Mouse (Mus musculus) myocyte (in vitro differentiated cells): ENCODE measurements around the gene Gnaz. TPM values are rescaled to one million over a fixed set of nuclear protein-coding genes. Genes with fewer than 3 reads are reported as not detected.

Experiments
- H3K27me3 ChIP-seq: one replicate; pipeline ENCODE4 v1.6.1; 2011; ENCODE audit not compliant: control insufficient read depth, insufficient read depth, insufficient read length
- H3K36me3 ChIP-seq: one replicate; pipeline ENCODE4 v1.6.1; 2011; ENCODE audit not compliant: control insufficient read depth, insufficient read depth
- H3K4me2 ChIP-seq: one replicate; pipeline ENCODE4 v1.6.1; 2011; ENCODE audit warnings: low read depth, control low read depth
- H3K4me3 ChIP-seq: one replicate; pipeline ENCODE4 v1.5.1; 2011; ENCODE audit warnings: mild to moderate bottlenecking, control low read depth, moderate library complexity
- H3K79me2 ChIP-seq: one replicate; pipeline ENCODE4 v1.6.1; 2011; ENCODE audit not compliant: control insufficient read depth, insufficient read depth
- H3ac ChIP-seq: one replicate; pipeline ENCODE4 v1.6.1; 2011; ENCODE audit not compliant: control insufficient read depth, insufficient read length
- CEBPB ChIP-seq: IDR thresholded peaks from 2 replicates; pipeline ENCODE4 v1.6.1; 2011; ENCODE audit warnings: mild to moderate bottlenecking, moderate library complexity; ENCODE audit not compliant: poor library complexity, insufficient read depth, severe bottlenecking
- E2F4 ChIP-seq: IDR thresholded peaks from one replicate; pipeline ENCODE4 v1.6.1; 2011; ENCODE audit warnings: mild to moderate bottlenecking, control low read depth, moderate library complexity; ENCODE audit not compliant: insufficient read depth
- MAX ChIP-seq: IDR thresholded peaks from one replicate; pipeline ENCODE4 v1.6.1; 2011; ENCODE audit warnings: low read depth, mild to moderate bottlenecking, control low read depth
- MYOD1 ChIP-seq, 3 experiments: IDR thresholded peaks; one replicate each; pipeline ENCODE4 v1.6.1; 2011; ENCODE audit warnings: control low read depth in 2 of 3, low read depth in 2 of 3, mild to moderate bottlenecking in 2 of 3, moderate library complexity in 1 of 3; ENCODE audit not compliant: insufficient read length in 2 of 3, control insufficient read depth in 1 of 3
- MYOG ChIP-seq, 3 experiments: IDR thresholded peaks; one replicate each; pipeline ENCODE4 v1.6.1; 2011; ENCODE audit warnings: control low read depth in 2 of 3, low read depth in 2 of 3, mild to moderate bottlenecking in 2 of 3; ENCODE audit not compliant: insufficient read length in 2 of 3, control insufficient read depth in 1 of 3, insufficient read depth in 1 of 3
- POLR2A ChIP-seq: IDR thresholded peaks from one replicate; pipeline ENCODE4 v1.6.1; 2011; ENCODE audit warnings: low read depth, mild to moderate bottlenecking, control low read depth, moderate library complexity; ENCODE audit not compliant: insufficient read length
- POLR2AphosphoS2 ChIP-seq: IDR thresholded peaks from one replicate; pipeline ENCODE4 v1.6.1; 2011; ENCODE audit warnings: low read depth, control low read depth; ENCODE audit not compliant: insufficient read length
- REST ChIP-seq: IDR thresholded peaks from one replicate; pipeline ENCODE4 v1.6.1; 2011; ENCODE audit warnings: mild to moderate bottlenecking, control low read depth, moderate library complexity; ENCODE audit not compliant: insufficient read depth, insufficient read length
- SRF ChIP-seq: IDR thresholded peaks from one replicate; pipeline ENCODE4 v1.6.1; 2011; ENCODE audit warnings: low read depth; ENCODE audit not compliant: control insufficient read depth, insufficient read length
- TCF12 ChIP-seq: IDR thresholded peaks from one replicate; pipeline ENCODE4 v1.6.1; 2011; ENCODE audit warnings: mild to moderate bottlenecking, control low read depth; ENCODE audit not compliant: poor library complexity, insufficient read depth, severe bottlenecking
- TCF3 ChIP-seq: IDR thresholded peaks from one replicate; pipeline ENCODE4 v1.6.1; 2011; ENCODE audit warnings: low read depth, control low read depth; ENCODE audit not compliant: insufficient read length
- USF1 ChIP-seq: IDR thresholded peaks from one replicate; pipeline ENCODE4 v1.6.1; 2011; ENCODE audit warnings: low read depth, mild to moderate bottlenecking, control low read depth, moderate library complexity
- polyA plus RNA-seq: library from polyadenylated mRNA; unstranded; fragments of >200 nt; fragmentation: generic; extraction: Trizol; gene quantifications from one replicate; pipeline ENCODE4 v1.2.1, GENCODE M21; 2012; ENCODE audit warnings: missing spikeins

Gnaz gene
- polyA plus RNA-seq, 1 experiment, result 0.54 TPM

- Histone ChIP-seq H3K4me3 (no peak overlapping the region), H3K79me2 (no peaks in the 10 kb centered on the region), H3K27me3 (peaks cover 11% of the 10 kb centered on the region), H3ac (no peak overlapping the region), H3K4me2 (no peak overlapping the region), H3K36me3 (no peaks in the 10 kb centered on the region)
- TF ChIP-seq TCF12 (no peak), TCF3 (no peak), USF1 (no peak), MAX (no peak), E2F4 (no peak), CEBPB (no peak), MYOD1 (IDR thresholded peaks at IDR 0.05; ENCODE audit: control insufficient read depth in 1 of 3, insufficient read length in 2 of 3, low read depth in 2 of 3) (no peak), REST (no peak), POLR2AphosphoS2 (no peak), MYOG (IDR thresholded peaks at IDR 0.05; ENCODE audit: control insufficient read depth in 1 of 3, insufficient read depth in 1 of 3, insufficient read length in 2 of 3, low read depth in 2 of 3) (no peak), POLR2A (no peak), SRF (no peak)
Measured at GRCm38 (mm10) chr10:74975626-74976025, 8.6 kb downstream of the Gnaz start.

GRCm38 (mm10) chr10:74976429-74976828, 9.5 kb downstream of the Gnaz start:
- Histone ChIP-seq H3K79me2 (no peaks in the 10 kb centered on the region), H3K4me2 (no peak overlapping the region), H3K4me3 (no peak overlapping the region), H3K27me3 (peaks cover 16% of the 10 kb centered on the region), H3K36me3 (no peaks in the 10 kb centered on the region), H3ac (no peak overlapping the region)
- TF ChIP-seq SRF, result no peak
- TF ChIP-seq E2F4, result no peak
- TF ChIP-seq POLR2A, result no peak

- H3ac ChIP-seq, result no peak overlapping the region
- H3K4me3 ChIP-seq, result no peak overlapping the region
- peaks cover 12% of the 10 kb centered on the region for H3K27me3 ChIP-seq
- H3K36me3 ChIP-seq, result no peaks in the 10 kb centered on the region
- no peak for TF ChIP-seq TCF3
- no peak for TF ChIP-seq TCF12
- no peak for TF ChIP-seq REST
- no peak for TF ChIP-seq MYOG (IDR thresholded peaks at IDR 0.05; ENCODE audit: control insufficient read depth in 1 of 3, insufficient read depth in 1 of 3, insufficient read length in 2 of 3, low read depth in 2 of 3)
- TF ChIP-seq MAX, result no peak
- no peak for TF ChIP-seq E2F4
- no peak for TF ChIP-seq CEBPB
- no peak for TF ChIP-seq POLR2AphosphoS2
- TF ChIP-seq POLR2A, result no peak
- TF ChIP-seq USF1, result no peak
- TF ChIP-seq MYOD1 (IDR thresholded peaks at IDR 0.05; ENCODE audit: control insufficient read depth in 1 of 3, insufficient read length in 2 of 3, low read depth in 2 of 3), result no peak
- no peak for TF ChIP-seq SRF
- no peak overlapping the region for H3K4me2 ChIP-seq
- H3K79me2 ChIP-seq, result no peaks in the 10 kb centered on the region
Measured at GRCm38 (mm10) chr10:74978056-74978455, 11.1 kb downstream of the Gnaz start.

GRCm38 (mm10) chr10:74981159-74981558, 14.2 kb downstream of the Gnaz start:
- H3K4me3 ChIP-seq, result no peak overlapping the region
- H3K79me2 ChIP-seq, result no peaks in the 10 kb centered on the region
- H3ac ChIP-seq, result no peak overlapping the region
- H3K4me2 ChIP-seq, result no peak overlapping the region
- peaks cover 23% of the 10 kb centered on the region for H3K27me3 ChIP-seq
- TF ChIP-seq POLR2AphosphoS2 (no peak), E2F4 (no peak), POLR2A (no peak), USF1 (no peak), SRF (no peak), MYOD1 (IDR thresholded peaks at IDR 0.05; ENCODE audit: control insufficient read depth in 1 of 3, insufficient read length in 2 of 3, low read depth in 2 of 3) (no peak), TCF3 (no peak), CEBPB (no peak), TCF12 (no peak), MAX (no peak), REST (no peak), MYOG (IDR thresholded peaks at IDR 0.05; ENCODE audit: control insufficient read depth in 1 of 3, insufficient read depth in 1 of 3, insufficient read length in 2 of 3, low read depth in 2 of 3) (no peak)
- H3K36me3 ChIP-seq, result no peaks in the 10 kb centered on the region

GRCm38 (mm10) chr10:74983176-74983575, 16.2 kb downstream of the Gnaz start:
- TF ChIP-seq CEBPB, result no peak
- no peak for TF ChIP-seq SRF
- no peak for TF ChIP-seq REST
- TF ChIP-seq E2F4, result no peak
- no peak for TF ChIP-seq MYOD1 (IDR thresholded peaks at IDR 0.05; ENCODE audit: control insufficient read depth in 1 of 3, insufficient read length in 2 of 3, low read depth in 2 of 3)
- H3K79me2 ChIP-seq, result no peaks in the 10 kb centered on the region

More at GRCm38 (mm10) chr10:74983176-74983575, 16.2 kb downstream of the Gnaz start:
- no peak overlapping the region for H3K4me2 ChIP-seq
- H3ac ChIP-seq, result no peak overlapping the region
- peaks cover 26% of the 10 kb centered on the region for H3K27me3 ChIP-seq
- H3K4me3 ChIP-seq, result no peak overlapping the region
- H3K36me3 ChIP-seq, result no peaks in the 10 kb centered on the region
